Mouse (Mus musculus): ENCODE measurements around the gene St8sia6.
"Not testable (repeated sequence)": the region's sequence is repeated elsewhere in the genome, so short reads cannot be mapped to it uniquely, and the experiment has no call there.

Gene St8sia6

GRCm38 (mm10) chr2:13603636-13604035 is 190.2 kb downstream of the St8sia6 start:
- not testable (repeated sequence) for DNase-seq (ENCODE audit: low read depth)

GRCm38 (mm10) chr2:13603093-13603492 is 190.8 kb downstream of the St8sia6 start:
- DNase-seq (ENCODE audit: low read depth): no peak

All from c-Kit-positive CD71-positive TER-119-negative erythroid progenitor cells, embryonic 14.5 days (primary cell).